Mouse (Mus musculus): ENCODE measurements around the gene Bcdin3d.

DNA sequence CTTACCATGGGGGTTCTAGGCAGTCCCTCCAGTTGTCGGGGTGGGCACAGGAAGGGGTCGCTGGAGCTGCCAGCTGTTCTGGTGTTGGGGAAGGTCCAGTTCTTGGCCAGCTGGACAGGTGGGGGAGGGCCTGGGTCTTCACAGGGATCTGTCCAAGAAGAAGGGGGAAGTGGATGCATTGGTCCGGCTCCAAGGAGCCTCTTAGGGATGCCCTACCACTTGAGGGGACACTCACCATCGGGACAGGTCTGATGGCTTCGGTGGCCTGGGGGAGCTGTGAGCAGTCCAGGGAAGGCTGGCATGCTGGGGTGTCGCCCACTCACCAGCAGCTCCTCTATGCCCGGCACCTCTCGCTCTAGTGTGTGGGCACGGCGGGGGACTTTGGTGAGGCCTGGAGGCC lies 51.4 kb downstream of the Bcdin3d start:
- TF ChIP-seq CTCF (IDR thresholded peaks at IDR 0.05; ENCODE audit: borderline replicate concordance, insufficient read depth, low read depth, low read length): no peak
- no peak for TF ChIP-seq POLR2A (IDR thresholded peaks at IDR 0.05; ENCODE audit: borderline replicate concordance, insufficient read depth, low read length)
